Mouse (Mus musculus) hindbrain, embryonic 13.5 days (tissue): ENCODE measurements around the gene Tead1. TPM values are rescaled to one million over a fixed set of nuclear protein-coding genes. Genes with fewer than 3 reads are reported as not detected.
"Not testable (repeated sequence)": the region's sequence is repeated elsewhere in the genome, so short reads cannot be mapped to it uniquely, and the experiment has no call there.

Experiments used
- ATAC-seq: fragments of 200-750 bp; cut with Nextera tagmentation; 2 replicates; pipeline ENCODE4 v1.8.0; 2017; ENCODE audit warnings: moderate TSS enrichment; ENCODE audit not compliant: low FRiP score
- H3K27ac ChIP-seq: fragments of 300-500 bp; sonication (generic); 2 replicates; pipeline ENCODE4 v1.5.1; 2015; ENCODE audit warnings: inconsistent platforms, mild to moderate bottlenecking, moderate library complexity
- H3K27me3 ChIP-seq: fragments of 300-500 bp; sonication (generic); 2 replicates; pipeline ENCODE4 v1.6.1; 2015; ENCODE audit warnings: mild to moderate bottlenecking, inconsistent platforms
- H3K36me3 ChIP-seq: fragments of 300-500 bp; sonication (generic); 2 replicates; pipeline ENCODE4 v1.6.1; 2015; ENCODE audit warnings: mild to moderate bottlenecking, inconsistent platforms
- H3K4me1 ChIP-seq: fragments of 300-500 bp; sonication (generic); replicated peaks from 2 replicates; pipeline ENCODE4 v1.6.1; 2015; ENCODE audit warnings: inconsistent platforms
- H3K4me2 ChIP-seq: fragments of 300-500 bp; sonication (generic); 2 replicates; pipeline ENCODE4 v1.6.1; 2015; ENCODE audit warnings: inconsistent platforms, mild to moderate bottlenecking, moderate library complexity
- H3K4me3 ChIP-seq: fragments of 300-500 bp; sonication (generic); 2 replicates; pipeline ENCODE4 v1.5.1; 2015; ENCODE audit warnings: mild to moderate bottlenecking, inconsistent platforms
- H3K9ac ChIP-seq: fragments of 300-500 bp; sonication (generic); 2 replicates; pipeline ENCODE4 v1.6.1; 2015; ENCODE audit warnings: mild to moderate bottlenecking, inconsistent platforms
- H3K9me3 ChIP-seq: fragments of 300-500 bp; sonication (generic); 2 replicates; pipeline ENCODE4 v1.6.1; 2016; ENCODE audit warnings: inconsistent platforms
- WGBS: fragments of 180-500 bp; shearing (Covaris S2); methylation state at CpG from one replicate; pipeline ENCODE4 v1.1.7; 2015; 5-methylcytosine and 5-hydroxymethylcytosine counted together
- polyA plus RNA-seq: library from polyadenylated mRNA; unstranded; fragments of >200 nt; fragmentation: Nextera tagmentation; extraction: Ambion mirVana; gene quantifications from 2 replicates; pipeline ENCODE4 v1.2.1, GENCODE M21; 2015

The Tead1 gene
- polyA plus RNA-seq, 1 experiment from 2014 or later, result 21.5 TPM

DNA sequence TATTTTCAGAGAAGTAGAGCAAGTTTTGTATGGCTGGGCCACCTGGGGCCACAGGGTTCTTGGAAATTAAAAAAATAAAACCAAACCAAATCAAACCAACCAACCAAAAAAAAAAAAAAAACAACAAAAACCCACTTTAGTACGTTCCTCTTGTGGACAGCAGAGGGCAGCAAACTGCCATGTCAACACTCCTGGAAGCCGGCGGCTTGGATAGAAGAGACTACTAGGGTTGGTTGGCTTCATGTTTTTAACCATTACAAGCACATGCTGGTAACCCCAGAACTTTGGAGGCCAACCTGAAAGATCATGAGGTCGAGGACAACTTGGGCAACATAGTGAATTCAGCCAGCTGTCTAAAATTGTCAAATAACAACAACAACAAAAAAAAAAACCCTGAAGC, 240.7 kb downstream of the Tead1 start:
- Histone ChIP-seq H3K27ac (no peak overlapping the region), H3K36me3 (no peaks in the 10 kb centered on the region), H3K4me3 (no peak overlapping the region), H3K9ac (no peak overlapping the region), H3K9me3 (no peaks in the 10 kb centered on the region), H3K4me2 (no peak overlapping the region), H3K27me3 (peaks cover 6% of the 10 kb centered on the region; the same call in 1 of the 2 replicates), H3K4me1 (peaks cover 27% of the 10 kb centered on the region)
- ATAC-seq, result no peak
- WGBS, result 3% methylated on average over 4 of the region's 4 CpGs

DNA sequence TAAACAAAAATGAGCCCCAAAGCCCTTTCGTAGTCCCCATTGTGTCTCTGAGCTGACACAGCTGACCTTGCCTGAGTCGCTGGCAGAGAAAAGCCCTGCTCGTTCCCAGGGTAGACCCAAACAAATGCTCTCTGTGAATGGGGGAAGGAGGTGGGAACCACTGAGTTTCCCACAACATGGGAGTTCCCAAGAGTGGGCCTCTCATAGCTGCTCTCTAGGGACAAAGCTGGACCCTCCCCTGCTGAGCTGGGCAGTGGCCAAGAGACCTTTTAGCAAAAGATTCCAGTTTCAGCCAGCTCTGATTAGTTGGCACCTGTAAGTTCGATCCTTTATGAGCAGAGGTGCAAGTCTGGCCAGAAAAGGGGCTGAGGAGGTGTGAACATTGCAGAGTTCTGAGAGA, 243.7 kb downstream of the Tead1 start:
- H3K4me3 ChIP-seq, result no peak overlapping the region
- ATAC-seq, result no peak
- no peak overlapping the region for H3K4me2 ChIP-seq
- no peak overlapping the region for H3K9ac ChIP-seq
- peaks cover 23% of the 10 kb centered on the region for H3K4me1 ChIP-seq
- 0 out of 2 replicates have a peak, but pooled peaks cover 3% of the 10 kb centered on the region for H3K27me3 ChIP-seq
- 0 out of 2 replicates have a peak overlapping the region, but pooled peaks have one; percentile 8 for H3K27ac ChIP-seq
- no peaks in the 10 kb centered on the region for H3K36me3 ChIP-seq
- WGBS, result 32% methylated on average over 4 of the region's 4 CpGs
- H3K9me3 ChIP-seq, result no peaks in the 10 kb centered on the region

DNA sequence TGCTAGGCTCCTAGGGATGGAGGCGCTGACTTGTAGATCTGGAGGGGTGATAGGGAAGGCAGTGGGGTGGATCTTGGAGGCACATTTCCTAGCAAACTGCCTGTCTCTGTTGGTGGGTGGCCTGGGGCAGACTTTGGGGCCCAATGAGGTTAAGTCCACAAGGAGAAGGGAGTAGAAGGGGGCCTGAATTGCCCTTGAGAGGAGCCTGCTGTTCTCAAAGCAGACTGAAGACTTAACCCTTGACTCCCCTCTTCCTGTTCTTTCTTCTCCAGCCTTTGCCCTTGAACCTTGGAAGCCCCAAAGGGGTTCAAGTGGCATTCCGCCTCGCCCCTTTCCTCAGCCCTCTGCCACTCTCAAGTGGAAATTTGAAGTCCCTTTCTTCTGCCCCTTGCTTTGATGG, 244.6 kb downstream of the Tead1 start:
- no peaks in the 10 kb centered on the region for H3K36me3 ChIP-seq

DNA sequence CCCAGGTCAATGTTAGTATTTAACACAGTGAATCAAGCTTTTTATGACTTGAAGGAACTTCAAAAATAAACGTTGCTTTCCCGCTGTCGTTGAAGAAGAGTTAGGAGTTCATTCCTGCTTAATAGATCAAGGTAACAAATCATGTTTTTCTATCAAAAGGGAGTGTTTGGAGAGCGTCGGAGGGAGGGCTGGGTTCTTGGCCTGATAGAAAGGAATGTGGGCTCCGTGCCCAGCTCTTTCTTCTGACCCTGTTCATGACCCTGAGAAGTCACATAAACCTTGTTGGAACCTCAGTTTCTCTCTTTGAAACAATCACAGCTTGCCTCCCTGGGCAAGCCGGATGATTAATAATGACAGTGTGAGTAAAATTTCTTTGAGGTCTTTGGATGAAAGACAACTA, 251.6 kb downstream of the Tead1 start:
- Histone ChIP-seq H3K4me2 (no peak overlapping the region), H3K4me3 (no peak overlapping the region), H3K9me3 (no peaks in the 10 kb centered on the region), H3K27ac (no peak overlapping the region), H3K36me3 (no peaks in the 10 kb centered on the region), H3K9ac (no peak overlapping the region), H3K4me1 (no peaks in the 10 kb centered on the region), H3K27me3 (0 out of 2 replicates have a peak, but pooled peaks cover 3% of the 10 kb centered on the region)
- ATAC-seq, result no peak
- WGBS, result 67% methylated on average over 7 of the region's 7 CpGs

More for the DNA sequence above, 244.6 kb downstream of the Tead1 start:
- WGBS, result 83% methylated on average over 3 of the region's 3 CpGs
- Histone ChIP-seq H3K27me3 (0 out of 2 replicates have a peak, but pooled peaks cover 3% of the 10 kb centered on the region), H3K9ac (no peak overlapping the region), H3K4me1 (peaks cover 15% of the 10 kb centered on the region), H3K4me3 (no peak overlapping the region), H3K27ac (no peak overlapping the region), H3K9me3 (no peaks in the 10 kb centered on the region), H3K4me2 (no peak overlapping the region)
- no peak for ATAC-seq

DNA sequence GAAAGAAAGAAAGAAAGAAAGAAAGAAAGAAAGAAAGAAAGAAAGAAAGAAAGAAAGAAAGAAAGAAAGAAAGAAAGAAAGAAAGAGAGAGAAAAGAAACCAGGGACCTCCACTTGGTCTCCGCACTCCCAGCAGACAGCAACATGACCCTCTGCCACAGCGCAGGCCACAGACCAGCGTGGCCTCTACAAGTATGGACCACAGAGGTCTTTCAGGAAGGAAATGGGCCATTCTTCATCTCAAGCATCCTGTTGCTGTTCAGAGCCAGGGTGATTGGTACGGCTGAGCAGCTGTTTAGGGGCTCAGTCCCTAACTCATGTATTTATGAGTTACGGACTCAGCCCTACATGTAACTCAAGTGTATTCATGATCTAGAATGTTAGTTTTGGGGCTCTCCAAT, 256.8 kb downstream of the Tead1 start:
- not testable (repeated sequence) for H3K4me1 ChIP-seq, H3K36me3 ChIP-seq, ATAC-seq, H3K4me3 ChIP-seq, H3K9ac ChIP-seq, H3K4me2 ChIP-seq, H3K27ac ChIP-seq, H3K9me3 ChIP-seq, H3K27me3 ChIP-seq
- 90% methylated on average over 5 of the region's 5 CpGs for WGBS

DNA sequence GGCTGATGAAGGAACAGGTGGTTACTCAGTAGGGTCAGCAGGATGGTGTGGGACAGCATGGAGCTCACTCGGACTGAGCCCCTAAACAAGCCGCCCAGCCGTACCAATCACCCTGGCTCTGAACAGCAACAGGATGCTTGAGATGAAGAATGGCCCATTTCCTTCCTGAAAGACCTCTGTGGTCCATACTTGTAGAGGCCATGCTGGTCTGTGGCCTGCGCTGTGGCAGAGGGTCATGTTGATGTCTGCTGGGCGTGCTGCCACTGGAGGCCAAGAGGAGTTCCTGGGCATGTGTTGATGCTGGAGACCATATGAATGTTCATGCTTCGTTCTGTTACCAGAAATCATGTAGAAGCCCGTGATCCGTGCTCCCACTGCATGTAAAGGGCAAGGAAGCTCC, 258.0 kb downstream of the Tead1 start:
- Histone ChIP-seq H3K9me3 (no peaks in the 10 kb centered on the region), H3K4me3 (no peak overlapping the region), H3K36me3 (no peaks in the 10 kb centered on the region), H3K9ac (no peak overlapping the region), H3K27ac (no peak overlapping the region), H3K4me2 (no peak overlapping the region), H3K27me3 (no peaks in the 10 kb centered on the region), H3K4me1 (no peaks in the 10 kb centered on the region)
- WGBS, result 89% methylated on average over 8 of the region's 8 CpGs
- ATAC-seq, result no peak

DNA sequence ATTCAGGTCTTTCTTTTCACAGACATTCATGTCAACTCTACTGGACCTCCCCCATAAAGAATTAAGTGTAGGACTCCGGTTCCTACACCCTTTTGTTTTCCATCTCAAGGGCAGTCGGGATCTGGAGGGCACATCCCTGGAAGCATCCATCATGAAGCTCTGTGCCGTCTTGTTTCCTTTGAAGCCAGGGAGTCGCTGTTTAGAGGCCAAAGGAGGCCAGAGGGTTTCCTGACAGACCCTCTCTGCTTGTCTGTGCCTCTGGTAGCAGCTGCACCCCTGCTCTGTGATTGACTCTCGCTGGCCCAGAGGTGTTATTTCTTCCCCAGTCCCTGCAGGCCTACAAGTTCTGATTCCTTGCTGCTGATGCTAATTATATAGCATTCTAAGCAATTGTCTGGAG, 259.8 kb downstream of the Tead1 start:
- H3K27me3 ChIP-seq, result no peaks in the 10 kb centered on the region
- no peaks in the 10 kb centered on the region for H3K4me1 ChIP-seq
- WGBS, result 17% methylated on average over 5 of the region's 5 CpGs
- no peak overlapping the region for H3K27ac ChIP-seq
- H3K4me3 ChIP-seq, result no peak overlapping the region
- ATAC-seq, result no peak
- no peaks in the 10 kb centered on the region for H3K9me3 ChIP-seq
- H3K9ac ChIP-seq, result no peak overlapping the region
- H3K4me2 ChIP-seq, result no peak overlapping the region
- H3K36me3 ChIP-seq, result no peaks in the 10 kb centered on the region

DNA sequence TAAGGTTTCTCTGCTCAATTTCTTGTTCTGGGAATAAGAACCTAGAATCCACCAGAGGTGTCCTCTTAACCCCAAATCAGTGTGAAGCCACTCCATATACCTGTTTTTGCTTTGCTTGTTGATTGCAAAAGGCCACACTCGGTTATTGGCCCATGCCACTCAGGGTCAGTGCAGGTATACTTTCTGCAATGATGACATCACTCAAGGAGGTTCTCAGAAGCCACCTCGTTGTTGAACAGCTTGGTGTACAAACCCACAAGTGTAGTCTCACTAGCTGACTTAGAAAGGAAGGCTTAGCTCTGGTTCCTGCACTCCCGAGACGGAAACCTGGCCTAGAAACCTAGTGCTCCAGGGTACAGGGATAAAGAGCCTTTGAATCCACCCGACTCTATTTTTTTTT, 263.4 kb downstream of the Tead1 start:
- Histone ChIP-seq H3K4me2 (no peak overlapping the region), H3K4me1 (no peaks in the 10 kb centered on the region), H3K27me3 (no peaks in the 10 kb centered on the region), H3K36me3 (no peaks in the 10 kb centered on the region), H3K4me3 (no peak overlapping the region), H3K9me3 (no peaks in the 10 kb centered on the region), H3K9ac (no peak overlapping the region), H3K27ac (no peak overlapping the region)
- ATAC-seq, result no peak
- WGBS, result 86% methylated on average over 5 of the region's 5 CpGs

DNA sequence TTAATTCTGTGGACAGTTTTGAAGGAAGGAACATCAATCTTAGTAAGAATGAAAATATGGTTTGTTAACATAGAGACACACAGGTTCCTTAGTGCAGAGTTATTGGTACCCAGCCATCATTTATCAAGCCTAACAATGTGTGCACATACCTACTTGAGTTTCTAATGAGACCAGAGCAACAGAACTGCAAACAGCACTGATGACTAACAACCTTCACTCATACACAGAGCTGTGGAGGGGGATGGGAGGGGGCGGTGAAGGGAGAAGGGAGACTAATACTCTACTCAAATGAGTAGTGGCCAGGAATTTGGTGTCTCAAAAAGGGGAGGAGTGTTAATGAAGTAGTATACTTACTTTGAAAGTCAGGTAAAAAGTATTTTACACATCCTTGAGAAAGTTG, 263.9 kb downstream of the Tead1 start:
- Histone ChIP-seq H3K27me3 (no peaks in the 10 kb centered on the region), H3K27ac (no peak overlapping the region), H3K4me2 (no peak overlapping the region), H3K4me1 (no peaks in the 10 kb centered on the region), H3K9ac (no peak overlapping the region), H3K4me3 (no peak overlapping the region), H3K9me3 (no peaks in the 10 kb centered on the region), H3K36me3 (no peaks in the 10 kb centered on the region)
- WGBS, result 83% methylated on average over 1 of the region's 1 CpGs
- ATAC-seq, result no peak

DNA sequence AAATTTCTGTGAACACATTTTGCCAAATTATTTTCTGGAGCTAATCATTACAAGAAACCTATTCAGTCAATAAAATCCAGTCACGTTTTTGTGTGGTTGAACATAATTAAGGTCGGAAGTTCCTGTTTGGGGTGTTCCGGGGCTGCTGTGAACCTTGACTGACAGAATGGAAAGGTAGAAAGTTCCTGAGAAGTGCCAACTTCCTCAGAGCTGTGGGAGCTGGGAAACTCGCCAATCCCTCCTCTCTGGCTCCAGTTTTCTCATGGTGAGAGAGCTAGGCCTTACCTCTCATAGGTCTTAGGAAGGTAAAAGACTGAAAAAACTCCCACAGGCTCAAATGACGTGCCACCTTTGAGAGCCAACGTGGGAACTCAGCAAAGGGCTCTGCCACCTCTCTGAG, 267.6 kb downstream of the Tead1 start:
- no peak for ATAC-seq
- Histone ChIP-seq H3K9me3 (no peaks in the 10 kb centered on the region), H3K27ac (no peak overlapping the region), H3K9ac (no peak overlapping the region), H3K4me3 (no peak overlapping the region), H3K36me3 (no peaks in the 10 kb centered on the region), H3K4me1 (no peaks in the 10 kb centered on the region), H3K27me3 (peaks cover 5% of the 10 kb centered on the region; the same call in 1 of the 2 replicates), H3K4me2 (no peak overlapping the region)
- 64% methylated on average over 6 of the region's 6 CpGs for WGBS

DNA sequence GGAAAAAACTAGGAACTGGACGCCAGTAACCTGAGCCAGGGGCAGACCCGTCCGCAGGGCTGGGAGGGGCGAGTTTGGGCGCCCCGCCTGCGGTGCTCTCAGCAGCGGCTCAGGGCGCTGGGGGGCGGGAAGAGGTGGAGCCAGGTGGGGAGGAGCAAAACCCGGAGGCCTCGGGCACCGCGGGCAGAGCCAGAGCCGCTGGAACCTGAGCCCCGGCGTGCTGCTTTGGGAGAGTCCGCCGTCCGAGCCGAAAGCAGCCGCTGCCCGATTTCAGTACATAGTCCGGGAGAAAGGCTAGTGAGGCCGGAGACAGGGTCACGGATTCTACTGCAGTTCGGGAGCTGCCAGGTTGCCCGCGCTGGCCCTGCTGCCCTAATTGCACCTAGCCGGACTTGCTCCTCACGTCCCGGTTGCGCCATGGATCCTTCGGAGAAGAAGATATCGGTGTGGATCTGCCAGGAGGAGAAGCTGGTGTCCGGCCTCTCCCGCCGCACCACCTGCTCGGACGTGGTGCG, 274.7 kb downstream of the Tead1 start, which contains the start of gene Rassf10:
Gene Rassf10 (plus strand): TSS at position 186 of the 515 bp plus-strand sequence.
- peaks cover 58% of the 10 kb centered on the region for H3K27me3 ChIP-seq
- H3K27ac ChIP-seq, result no peak within 1 kb of the TSS
- peak; percentile 70 for ATAC-seq

DNA sequence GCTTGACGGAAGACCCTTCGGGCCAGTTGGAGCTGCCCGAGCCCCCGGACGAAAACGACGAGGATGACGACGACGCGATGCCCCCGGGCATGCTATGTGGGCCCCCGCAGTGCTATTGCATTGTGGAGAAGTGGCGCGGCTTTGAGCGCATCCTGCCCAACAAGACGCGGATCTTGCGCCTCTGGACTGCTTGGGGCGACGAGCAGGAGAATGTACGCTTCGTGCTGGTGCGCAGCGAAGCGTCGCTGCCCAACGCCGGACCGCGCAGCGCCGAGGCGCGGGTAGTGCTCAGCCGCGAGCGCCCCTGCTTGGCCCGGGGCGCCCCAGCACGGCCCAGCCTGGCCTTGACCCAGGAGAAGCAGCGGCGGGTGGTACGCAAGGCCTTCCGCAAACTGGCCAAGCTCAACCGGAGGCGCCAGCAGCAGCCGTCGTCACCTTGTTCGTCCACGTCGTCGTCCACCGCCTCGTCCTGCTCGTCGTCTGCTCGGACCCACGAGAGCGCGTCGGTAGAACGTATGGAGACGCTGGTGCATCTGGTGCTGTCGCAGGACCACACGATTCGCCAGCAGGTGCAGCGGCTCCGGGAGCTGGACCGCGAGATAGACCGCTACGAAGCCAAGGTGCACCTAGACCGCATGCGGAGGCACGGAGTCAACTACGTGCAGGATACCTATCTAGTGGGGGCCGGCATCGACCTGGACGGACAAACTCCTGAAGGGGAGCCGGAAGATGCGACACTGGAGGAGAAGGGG, 275.4 kb downstream of the Tead1 start:
- 1% methylated on average over 80 of the region's 82 CpGs for WGBS
- no peak overlapping the region for H3K27ac ChIP-seq
- ATAC-seq, result peak; percentile 55
- peak overlapping the region; percentile 72 for H3K9ac ChIP-seq
- H3K4me2 ChIP-seq, result peak overlapping the region; percentile 86
- no peaks in the 10 kb centered on the region for H3K36me3 ChIP-seq
- H3K4me1 ChIP-seq, result peaks cover 28% of the 10 kb centered on the region
- H3K4me3 ChIP-seq, result peak overlapping the region; percentile 48
- no peaks in the 10 kb centered on the region for H3K9me3 ChIP-seq
- peaks cover 59% of the 10 kb centered on the region for H3K27me3 ChIP-seq

More for the DNA sequence above, 274.7 kb downstream of the Tead1 start, which contains the start of gene Rassf10:
- Histone ChIP-seq H3K36me3 (no peaks in the 10 kb centered on the region), H3K4me3 (peak within 1 kb of the TSS; percentile 48), H3K9ac (peak within 1 kb of the TSS; percentile 72), H3K4me1 (peaks cover 28% of the 10 kb centered on the region), H3K9me3 (no peaks in the 10 kb centered on the region), H3K4me2 (peak within 1 kb of the TSS; percentile 86)
- WGBS, result 1% methylated on average over 41 of the region's 41 CpGs
